In the genomic region with DNA sequence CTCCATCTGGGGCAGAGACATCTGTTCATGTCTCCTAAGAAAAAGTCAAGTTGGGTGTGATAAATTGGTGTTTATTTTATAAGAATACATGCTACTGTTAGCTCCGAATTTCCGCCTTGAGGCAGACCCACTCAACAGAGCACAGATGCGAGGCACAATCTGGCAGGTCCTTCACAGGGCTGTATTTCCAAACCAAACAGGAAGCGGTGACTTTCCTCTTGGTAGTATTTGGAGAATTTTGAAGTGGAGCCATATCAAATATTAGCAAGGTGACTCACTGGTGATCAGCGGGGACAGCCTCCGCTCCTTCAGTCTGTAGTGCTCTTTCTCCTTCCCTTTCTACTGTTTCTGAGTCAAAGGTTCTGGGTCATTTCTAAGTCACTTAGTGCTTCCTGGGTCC, we compare ENCODE assay signal across 11 mouse cellular contexts.
DNase-seq lines count a peak whose midpoint lies in the region; ATAC-seq and TF ChIP-seq lines count a peak whose summit lies in the region.
"Had no signal": no experiment of that assay in that cellular context is flagged by ENCODE, and none has a peak within 500 bp of the region (broad histone marks: within the 10 kb centered on the region; RNA-seq: fewer than 3 reads in every experiment).

No protein-coding gene starts in this region.

- no peaks in the 10 kb centered on the region; the same call in 1 of the 2 replicates for H3K4me1 ChIP-seq in intestine, postnatal 0 days (replicated peaks; ENCODE audit: control insufficient read depth, insufficient read depth, low read length)

- H3K27me3 ChIP-seq in intestine, postnatal 0 days (replicated peaks; ENCODE audit: control insufficient read depth, insufficient read depth, low read length) = no peaks in the 10 kb centered on the region

- TF ChIP-seq CTCF in gastrocnemius, adult 2 months (IDR thresholded peaks at IDR 0.05) = no peak
- TF ChIP-seq CTCF in intestine, postnatal 0 days (IDR thresholded peaks at IDR 0.05; ENCODE audit: low read depth) = no peak

- H3K4me3 ChIP-seq in gastrocnemius, adult 2 months = no peak overlapping the region
- H3K4me3 ChIP-seq in intestine, postnatal 0 days (ENCODE audit: low read depth, low read length) = no peak overlapping the region

- intact Hi-C loops in gastrocnemius, adult 2 months (cut with DNase I) = loop anchor here (5.0 kb wide), 1 partner anchor 95 kb away; the partner anchor contains the start of gene Mtcl1
- intact Hi-C loops in gastrocnemius, postnatal 36 days (cut with DNase I) = no loop called here

- no peak for DNase-seq in gastrocnemius, adult 2 months
- DNase-seq in gastrocnemius, postnatal 36 days = no peak
- peak; percentile 59 for DNase-seq in right cerebral cortex, adult 18-20 months
- no peak for DNase-seq in right cerebral cortex, postnatal 10 days (ENCODE audit: low spot score in 2 of 2)
- peak; percentile 39 for DNase-seq in skeletal muscle tissue, adult 2 months (ENCODE audit: low read depth, low spot score)
- no peak for DNase-seq in thymus, postnatal 0 days (ENCODE audit: low spot score)
- DNase-seq: cerebellum, adult 9-10 months; retina, postnatal 1 day had no signal

- H3K9ac ChIP-seq in intestine, postnatal 0 days (ENCODE audit: low read depth, low read length) = no peak overlapping the region

- peak overlapping the region; percentile 40 for H3K27ac ChIP-seq in gastrocnemius, adult 2 months
- 0 out of 2 replicates have a peak overlapping the region, but pooled peaks have one; percentile 46 for H3K27ac ChIP-seq in intestine, postnatal 0 days (ENCODE audit: low read depth, low read length)

- no peak for ATAC-seq in intestine, postnatal 0 days
- no peak for ATAC-seq in erythroid progenitor cell, adult 5-6 weeks (replicated peaks; ENCODE audit: low FRiP score, poor library complexity, severe bottlenecking)
- ATAC-seq: forebrain, embryonic 14.5 days had no signal

- H3K4me2 ChIP-seq in intestine, postnatal 0 days (replicated peaks; ENCODE audit: low read depth) = 0 out of 2 replicates have a peak overlapping the region, but pooled peaks have one; percentile 51

- no peaks in the 10 kb centered on the region for H3K36me3 ChIP-seq in intestine, postnatal 0 days (ENCODE audit: control insufficient read depth, insufficient read depth)

- 62% methylated on average over 6 of the region's 6 CpGs for WGBS in intestine, postnatal 0 days

- no peaks in the 10 kb centered on the region for H3K9me3 ChIP-seq in intestine, postnatal 0 days (ENCODE audit: control insufficient read depth)

Comparison
In these comparisons a context has a peak if more than half of its experiments do, and no peak if none do; other contexts are left out.
1. DNase-seq: peak in right cerebral cortex, adult 18-20 months (single experiment) and skeletal muscle tissue, adult 2 months (single experiment); none in gastrocnemius, adult 2 months (single experiment), gastrocnemius, postnatal 36 days (0 of 2), right cerebral cortex, postnatal 10 days (0 of 2) and thymus, postnatal 0 days (single experiment).